Mouse (Mus musculus): ENCODE results near the gene Snapc4.

Gene Snapc4

DNA sequence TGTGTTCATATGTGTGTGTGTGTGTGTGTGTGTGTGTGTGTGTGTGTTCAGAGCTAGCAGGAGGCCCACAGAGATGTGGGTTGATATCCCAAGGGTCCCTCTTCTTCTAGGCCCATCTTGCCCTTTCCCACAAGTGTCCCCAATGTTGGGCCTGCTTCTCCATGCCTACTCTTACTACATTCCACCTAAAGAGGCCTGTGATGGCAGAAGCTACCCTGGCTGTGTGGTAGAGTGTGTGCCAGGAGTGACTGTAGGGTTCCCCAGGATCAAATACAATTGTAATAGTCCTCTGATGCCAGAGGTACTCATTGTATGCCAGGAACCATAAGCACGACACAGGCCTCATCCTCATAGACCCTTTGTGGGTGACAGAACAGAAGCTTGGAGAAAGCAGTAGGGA, 67.1 kb downstream of the Snapc4 start:
- no peak for DNase-seq (ENCODE audit: low spot score)

DNA sequence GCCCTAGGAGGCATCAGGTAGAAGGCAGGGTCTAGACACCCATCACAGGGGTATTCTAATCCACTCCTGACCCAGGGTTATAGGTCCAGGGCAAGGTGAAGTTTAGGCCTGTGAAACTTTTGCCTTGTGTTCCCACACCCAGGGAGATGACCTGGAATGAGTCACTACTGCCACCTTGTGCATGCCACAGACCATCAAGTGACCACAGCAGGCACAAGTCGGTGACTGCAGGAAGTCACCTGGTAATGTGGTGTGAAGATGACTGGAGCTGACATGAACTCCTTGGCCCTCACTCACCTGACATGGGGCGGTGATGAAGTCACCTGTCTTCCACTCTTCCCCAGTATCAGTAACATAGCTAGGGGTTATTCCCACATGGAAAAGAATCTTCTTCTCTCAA, 67.6 kb downstream of the Snapc4 start:
- no peak for DNase-seq (ENCODE audit: low spot score)
